Mouse (Mus musculus): ENCODE data around the gene B4galt4.
"Not testable (repeated sequence)": the region's sequence is repeated elsewhere in the genome, so short reads cannot be mapped to it uniquely, and the experiment has no call there.

Gene B4galt4

GRCm38 (mm10) chr16:38742113-38742658 lies at the start of gene B4galt4:
TSS of gene B4galt4 (plus strand) at chr16:38742264.
- DNase-seq, result peak; percentile 82

DNA sequence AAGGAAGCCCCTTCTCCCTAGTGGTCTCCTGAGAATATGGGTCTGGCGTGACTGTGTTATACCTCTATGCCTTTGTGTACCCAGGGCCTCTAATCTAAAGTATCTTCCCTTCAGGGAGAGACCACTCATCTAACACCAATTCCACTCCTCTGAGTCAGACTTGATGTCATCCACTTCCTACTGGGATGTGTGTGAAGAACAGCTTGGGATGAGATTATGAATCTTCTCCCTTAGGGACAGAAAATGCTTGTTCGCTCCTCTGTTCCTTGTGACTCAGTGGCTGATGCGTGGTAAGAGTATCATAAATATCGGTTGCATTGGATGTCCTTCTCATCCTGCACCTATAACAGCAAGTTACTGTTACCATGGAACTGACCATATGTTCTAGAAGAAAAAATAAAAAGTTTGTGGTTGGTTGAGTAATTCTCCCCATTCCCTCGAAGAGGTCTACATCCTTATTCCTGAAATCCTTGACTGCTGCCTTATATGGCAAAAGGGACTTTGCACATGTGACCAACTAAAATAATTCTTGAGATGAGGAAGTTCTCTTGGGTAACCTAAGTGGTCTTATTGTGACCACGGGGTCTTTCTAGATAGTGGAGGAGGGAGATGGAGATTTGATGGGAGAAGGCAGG lies 47.0 kb upstream of the B4galt4 start:
- DNase-seq, result no peak

DNA sequence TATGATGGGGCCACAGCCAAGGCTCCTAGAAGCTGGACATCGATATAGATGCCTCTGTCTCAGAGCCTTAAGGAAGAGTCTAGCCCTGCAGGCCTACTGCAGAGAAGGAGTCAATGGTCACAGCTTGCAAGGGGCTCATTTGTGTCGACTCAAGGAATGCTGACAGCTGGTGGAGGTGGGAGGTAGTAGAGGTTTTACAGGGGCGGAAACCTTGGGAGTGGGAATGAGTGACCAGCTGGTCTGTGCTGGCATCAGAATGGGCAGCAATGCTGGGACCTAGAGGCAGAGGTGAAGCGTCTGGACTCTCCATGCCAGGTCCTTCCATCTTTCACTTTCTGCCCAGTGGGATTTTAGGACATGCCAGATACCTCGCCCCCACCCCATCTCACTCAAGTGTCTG lies 46.5 kb upstream of the B4galt4 start:
- DNase-seq, result no peak

- no peak for DNase-seq
Observed at GRCm38 (mm10) chr16:38697611-38698010, 44.5 kb upstream of the B4galt4 start.

GRCm38 (mm10) chr16:38700392-38701162 lies 41.5 kb upstream of the B4galt4 start:
- DNase-seq, result no peak

DNA sequence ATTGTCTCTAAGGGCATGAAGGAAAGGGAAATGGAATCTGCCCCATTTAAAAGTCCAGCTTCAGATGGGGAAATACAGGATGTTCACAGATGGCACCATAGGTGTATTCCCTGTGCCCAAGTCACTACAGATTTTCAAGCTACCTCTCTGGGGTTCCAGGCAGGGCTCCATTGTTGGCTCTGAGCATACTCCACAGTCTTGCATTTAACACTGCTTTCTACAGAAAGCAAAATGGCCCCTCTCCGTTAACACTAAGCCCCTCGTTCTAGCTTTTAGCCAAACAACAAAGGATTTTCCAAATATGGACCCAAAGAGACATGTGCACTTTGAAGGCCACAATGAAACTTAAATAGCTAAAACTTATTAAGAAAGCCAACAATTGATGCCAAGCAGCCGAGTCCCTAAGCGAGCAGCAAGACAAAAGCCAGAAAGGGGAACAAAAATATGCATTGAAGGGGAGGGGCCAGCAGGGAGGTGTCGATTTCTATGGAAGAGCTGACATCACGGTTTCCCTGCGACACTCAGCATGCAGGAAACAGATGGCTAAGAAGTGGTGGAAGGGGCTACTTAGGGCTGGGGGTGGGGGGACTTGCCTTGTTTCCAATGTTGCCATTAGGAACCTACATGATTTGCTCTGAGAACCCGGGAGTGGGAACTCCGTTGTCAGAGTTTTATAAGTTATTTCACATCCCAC lies 40.4 kb upstream of the B4galt4 start:
- no peak for DNase-seq

- DNase-seq, result no peak
Observed at GRCm38 (mm10) chr16:38702316-38702715, 39.7 kb upstream of the B4galt4 start.

- DNase-seq, result no peak
Observed at GRCm38 (mm10) chr16:38703501-38703900, 38.6 kb upstream of the B4galt4 start.

DNA sequence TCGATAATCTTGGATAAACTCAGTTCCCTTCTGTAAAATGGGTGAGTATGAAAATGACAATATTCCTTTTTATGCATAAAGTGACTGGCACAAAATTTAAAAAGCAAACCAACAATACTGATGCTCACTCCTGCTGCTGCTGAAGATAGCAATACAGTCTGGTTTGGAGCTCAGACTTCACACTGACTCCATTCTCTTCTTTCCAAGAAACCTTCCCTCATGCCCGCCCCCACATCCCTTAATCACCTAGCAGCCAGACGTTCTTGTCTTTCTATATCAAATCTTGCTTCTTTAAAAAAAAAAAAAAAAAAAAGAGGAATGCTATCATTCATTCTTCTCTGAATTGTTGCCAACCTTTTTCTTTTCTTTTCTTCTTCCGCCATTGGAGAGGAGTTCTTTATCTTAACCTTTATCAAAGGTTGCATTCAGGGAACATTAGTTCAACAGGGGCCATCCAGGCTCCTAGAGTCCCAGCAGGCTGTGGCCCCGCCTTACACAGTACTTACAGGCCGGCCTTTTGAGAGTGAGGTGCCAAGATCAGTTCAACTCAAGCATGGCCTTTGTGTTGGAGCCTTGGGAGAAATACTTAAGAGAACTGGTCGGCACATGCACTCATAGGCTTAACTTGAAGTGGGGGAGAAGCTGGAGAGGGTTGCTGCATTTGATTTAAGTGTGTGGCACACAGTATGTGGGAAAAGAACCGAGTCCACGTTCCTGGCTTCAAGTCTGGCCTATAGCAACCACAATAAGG lies 36.4 kb upstream of the B4galt4 start:
- DNase-seq, result no peak

GRCm38 (mm10) chr16:38706782-38707181 lies 35.3 kb upstream of the B4galt4 start:
- no peak for DNase-seq

- no peak for DNase-seq
Observed at GRCm38 (mm10) chr16:38708962-38709520, 33.0 kb upstream of the B4galt4 start.

DNA sequence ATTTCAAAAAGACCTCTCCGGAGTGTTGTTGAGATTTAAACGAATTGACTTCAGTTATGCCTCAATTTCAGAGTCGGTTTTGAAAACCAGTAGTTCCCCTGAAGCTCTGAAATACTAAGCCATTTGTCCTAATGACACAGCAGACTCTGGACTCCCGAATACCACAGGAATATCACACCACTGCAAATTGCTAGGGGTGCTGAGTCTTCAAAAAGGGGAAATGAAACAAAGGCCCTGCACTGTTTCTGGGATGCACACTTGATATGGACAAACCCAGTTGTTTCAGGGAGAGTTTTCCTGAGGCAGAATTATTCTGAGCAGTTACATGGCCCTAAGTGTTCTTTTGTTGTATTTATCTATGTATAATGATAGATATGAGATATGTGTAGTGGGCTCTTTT lies 30.8 kb upstream of the B4galt4 start:
- DNase-seq, result no peak

DNA sequence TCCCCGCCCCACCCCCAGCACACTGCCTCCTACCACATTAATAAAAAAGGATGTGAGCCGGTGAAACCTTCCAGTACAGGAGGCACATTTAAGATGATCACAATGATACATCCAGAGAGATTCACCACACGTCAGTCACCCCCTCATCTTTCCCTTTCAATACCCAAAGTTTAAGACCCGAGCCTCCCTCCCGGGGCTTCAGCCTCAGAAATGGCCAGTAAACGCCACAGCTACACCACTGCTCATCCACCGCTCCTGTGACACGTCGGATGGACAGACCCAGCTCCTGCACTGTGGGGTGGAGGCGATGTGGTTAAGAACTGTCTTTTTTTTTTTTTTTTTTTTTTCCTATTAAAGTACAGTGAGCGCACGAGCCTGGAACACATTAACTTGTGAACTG lies 30.0 kb upstream of the B4galt4 start:
- no peak for DNase-seq

- peak; percentile 63 for DNase-seq
Observed at GRCm38 (mm10) chr16:38712581-38713403, 29.3 kb upstream of the B4galt4 start, which contains the start of gene Arhgap31. TSS of gene Arhgap31 (minus strand) at chr16:38713274.

- no peak for DNase-seq
Observed at GRCm38 (mm10) chr16:38713404-38714258, 28.4 kb upstream of the B4galt4 start.

- DNase-seq, result not testable (repeated sequence)
Observed at GRCm38 (mm10) chr16:38714259-38714526, 27.9 kb upstream of the B4galt4 start.

- DNase-seq, result no peak
Observed at GRCm38 (mm10) chr16:38721377-38721776, 20.7 kb upstream of the B4galt4 start.

GRCm38 (mm10) chr16:38724256-38724655 lies 17.8 kb upstream of the B4galt4 start:
- DNase-seq, result no peak

DNA sequence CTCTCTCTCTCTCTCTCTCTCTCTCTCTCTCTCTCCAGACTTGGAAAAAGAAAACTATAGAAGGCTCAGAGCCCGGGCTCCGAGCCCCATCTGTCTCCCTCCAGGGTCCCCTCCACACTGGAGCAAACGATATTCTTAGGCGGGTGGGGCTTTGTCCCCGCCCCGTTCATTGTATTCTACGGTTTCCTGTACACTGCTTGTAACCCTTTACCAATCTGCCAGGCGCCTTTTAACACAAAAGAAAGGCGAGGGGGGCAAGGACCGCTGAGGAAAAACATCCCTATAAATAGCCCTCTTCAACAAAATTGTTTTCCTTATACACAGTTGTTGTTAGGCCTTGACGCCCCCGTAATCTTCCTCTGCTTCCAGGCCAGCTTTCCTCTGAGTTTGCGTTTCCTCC lies 17.1 kb upstream of the B4galt4 start:
- no peak for DNase-seq

DNA sequence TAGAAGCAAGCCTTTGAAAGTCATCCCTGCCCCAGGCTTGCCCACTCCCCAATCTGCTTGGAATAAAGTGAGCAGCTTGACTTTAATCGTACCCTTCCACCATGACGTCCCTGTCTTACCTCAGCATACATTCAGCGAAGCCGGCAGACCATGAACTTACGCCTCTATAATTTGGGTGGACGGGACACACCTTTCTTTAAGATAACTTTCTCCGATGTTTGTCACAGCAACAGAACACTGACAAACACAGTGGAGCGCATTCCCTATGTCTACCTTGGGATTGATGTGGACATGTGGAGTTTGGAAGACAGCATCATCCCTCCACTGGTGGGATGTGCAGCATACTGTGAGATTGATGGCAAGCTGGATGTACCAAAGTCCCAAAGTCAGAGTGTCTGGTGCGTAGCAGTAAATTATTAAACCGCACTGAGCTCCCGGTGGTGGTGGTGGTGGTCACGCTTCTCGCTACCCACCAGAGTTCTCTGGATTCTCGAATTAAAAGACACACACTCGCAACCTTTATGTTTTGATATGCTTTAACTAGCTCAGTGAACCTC lies 13.4 kb upstream of the B4galt4 start:
- DNase-seq, result no peak
